Mouse (Mus musculus) activated CD4-positive, CD25-positive, alpha-beta regulatory T cell, adult 9 weeks (primary cell): ENCODE data around the gene Mtmr2. TPM values are rescaled to one million over a fixed set of nuclear protein-coding genes. Genes with fewer than 3 reads are reported as not detected.

Experiments used
- polyA plus RNA-seq: library from polyadenylated mRNA; unstranded; fragments of 100-300 nt; shearing (Covaris generic); gene quantifications from one replicate; pipeline ENCODE4 v1.2.1, GENCODE M21; 2017

The Mtmr2 gene
- 23.9 TPM for polyA plus RNA-seq

DNA sequence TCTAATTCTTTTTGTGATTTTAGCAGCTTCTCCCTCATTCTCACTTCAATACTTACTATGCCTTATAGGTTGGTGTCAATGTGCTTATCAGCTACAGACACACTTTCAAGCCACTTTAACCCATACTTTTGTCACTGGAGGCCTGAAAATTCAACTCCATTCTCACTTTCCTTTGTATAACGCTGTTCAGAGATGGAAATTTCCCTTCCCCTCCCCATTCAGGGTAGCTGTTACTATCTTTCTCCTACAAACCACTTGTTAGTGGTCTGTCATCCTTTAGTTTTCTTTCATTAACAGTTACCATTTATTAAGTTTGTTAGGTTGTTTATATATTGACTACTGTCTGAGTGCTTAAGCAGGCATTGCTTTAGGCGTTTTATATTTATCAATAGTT, at the start of gene Mtmr2:
TSS of gene Mtmr2 (plus strand) at position 7 of the 394 bp plus-strand sequence.

DNA sequence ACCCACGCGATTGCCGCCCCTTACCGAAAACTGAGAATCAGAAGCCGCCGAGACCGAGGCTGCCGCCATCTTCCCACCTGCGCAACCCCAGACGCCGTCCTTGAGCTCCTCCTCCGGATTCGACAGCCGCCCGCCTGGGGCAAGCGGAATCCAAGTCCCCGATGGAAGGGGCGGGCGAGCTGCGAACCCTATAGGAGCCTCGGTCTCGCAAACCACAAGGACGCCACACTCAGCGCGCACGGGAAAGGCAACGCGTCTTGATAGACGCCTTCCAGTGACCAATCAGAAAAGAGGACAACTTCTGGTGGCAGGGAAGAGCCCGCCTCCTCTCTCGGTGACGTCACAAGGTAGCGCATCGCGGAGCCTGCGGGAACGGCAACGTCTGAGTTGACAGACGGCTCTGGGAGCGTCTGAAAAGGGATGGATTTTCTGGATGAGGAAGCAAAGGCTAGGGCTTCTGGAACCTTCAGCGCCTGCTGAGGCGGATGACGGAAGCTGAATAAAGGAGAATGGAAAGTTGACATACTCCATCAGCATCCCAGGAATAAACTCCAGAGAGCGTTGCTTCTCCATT, 78.7 kb downstream of the Mtmr2 start, which contains the start of gene Cep57:
TSS of gene Cep57 (minus strand) at position 276 of the 574 bp plus-strand sequence.

GRCm38 (mm10) chr9:13827406-13828086, 79.3 kb downstream of the Mtmr2 start, which contains the start of gene Fam76b:
Fam76b (plus strand) TSS chr9:13827716.

Other genes with a start within 250 kb of the Mtmr2 start
- gene Cep57, start 78.7 kb downstream of the Mtmr2 start, polyA plus RNA-seq: 53.8 TPM
- 21.5 TPM for gene Fam76b, start 79.3 kb downstream of the Mtmr2 start, polyA plus RNA-seq